Mouse (Mus musculus) lung, adult 2 months (tissue): ENCODE measurements around the gene Ddx18.

Source experiments
- CTCF ChIP-seq: fragments of 200-500 bp; IDR thresholded peaks from 2 replicates; pipeline ENCODE4 v1.5.1; 2011; ENCODE audit warnings: mild to moderate bottlenecking, low read length, control low read depth; ENCODE audit not compliant: insufficient read depth
- POLR2A ChIP-seq: fragments of 200-500 bp; IDR thresholded peaks from 2 replicates; pipeline ENCODE4 v1.6.1; 2011; ENCODE audit warnings: low read depth, mild to moderate bottlenecking, control low read depth, low read length, borderline replicate concordance; ENCODE audit errors: extremely low read depth

DNA sequence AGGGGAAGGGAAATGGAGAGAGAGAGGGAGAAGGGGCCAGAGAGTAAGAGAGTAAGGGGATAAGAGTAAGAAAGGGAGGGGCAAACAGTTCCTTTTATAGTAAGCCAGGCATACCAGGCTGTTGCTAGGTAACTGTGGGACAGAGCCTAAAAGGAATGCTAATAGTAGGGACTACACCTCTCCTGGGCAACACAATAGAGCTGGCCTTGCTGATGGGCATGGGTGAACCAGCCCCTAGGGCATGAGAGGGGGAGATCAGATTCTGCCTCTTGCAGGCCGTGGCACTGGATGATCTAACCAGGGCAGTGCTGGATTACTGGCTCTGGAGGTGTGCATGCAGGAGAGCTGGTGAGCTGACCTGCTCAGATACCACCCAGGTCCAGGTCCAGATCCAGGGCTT lies 9.7 kb upstream of the Ddx18 start:
- TF ChIP-seq POLR2A (no peak), CTCF (no peak)
